Mouse (Mus musculus): ENCODE results near the gene Aak1.

- TF ChIP-seq CTCF (IDR thresholded peaks at IDR 0.05; ENCODE audit: extremely low read depth, insufficient read length, insufficient replicate concordance, low read depth, low read length), result no peak
- no peak for TF ChIP-seq POLR2A (IDR thresholded peaks at IDR 0.05; ENCODE audit: low read depth, low read length)
These were observed 24.9 kb upstream of the Aak1 start for GRCm38 (mm10) chr6:86824401-86824800.

Data from small intestine, adult 2 months (tissue).